Mouse (Mus musculus) hindbrain, embryonic 15.5 days (tissue): ENCODE measurements at regions not wholly inside any gene's neighbourhood (a gene's known extent, or its start where the extent isn't known, plus 50 kb on each side); places are given as distances from the start of the nearest gene placed in this dataset.

Experiments
- ATAC-seq: fragments of 200-750 bp; cut with Nextera tagmentation; 2 replicates; pipeline ENCODE4 v1.8.0; 2017; ENCODE audit warnings: low read depth, moderate number of reproducible peaks, moderate TSS enrichment; ENCODE audit not compliant: low FRiP score
- H3K27ac ChIP-seq: fragments of 300-500 bp; sonication (generic); replicated peaks from 2 replicates; pipeline ENCODE4 v1.5.1; 2015; ENCODE audit warnings: mild to moderate bottlenecking, inconsistent platforms
- H3K27me3 ChIP-seq: fragments of 300-500 bp; sonication (generic); 2 replicates; pipeline ENCODE4 v1.6.1; 2015; ENCODE audit warnings: control low read depth, inconsistent platforms
- H3K36me3 ChIP-seq: fragments of 300-500 bp; sonication (generic); 2 replicates; pipeline ENCODE4 v1.6.1; 2015; ENCODE audit warnings: control low read depth, inconsistent platforms
- H3K4me1 ChIP-seq: fragments of 300-500 bp; sonication (generic); replicated peaks from 2 replicates; pipeline ENCODE4 v1.6.1; 2015; ENCODE audit warnings: control low read depth, inconsistent platforms
- H3K4me2 ChIP-seq: fragments of 300-500 bp; sonication (generic); 2 replicates; pipeline ENCODE4 v1.6.1; 2015; ENCODE audit warnings: moderate library complexity, mild to moderate bottlenecking, inconsistent platforms
- H3K4me3 ChIP-seq: fragments of 300-500 bp; sonication (generic); 2 replicates; pipeline ENCODE4 v1.5.1; 2015; ENCODE audit warnings: mild to moderate bottlenecking, inconsistent platforms
- H3K9ac ChIP-seq: fragments of 300-500 bp; sonication (generic); 2 replicates; pipeline ENCODE4 v1.6.1; 2015; ENCODE audit warnings: inconsistent platforms
- H3K9me3 ChIP-seq: fragments of 300-500 bp; sonication (generic); 2 replicates; pipeline ENCODE4 v1.6.1; 2016; ENCODE audit warnings: control low read depth, inconsistent platforms
- WGBS: fragments of 180-500 bp; shearing (Covaris S2); methylation state at CpG from one replicate; pipeline ENCODE4 v1.1.7; 2015; 5-methylcytosine and 5-hydroxymethylcytosine counted together

DNA sequence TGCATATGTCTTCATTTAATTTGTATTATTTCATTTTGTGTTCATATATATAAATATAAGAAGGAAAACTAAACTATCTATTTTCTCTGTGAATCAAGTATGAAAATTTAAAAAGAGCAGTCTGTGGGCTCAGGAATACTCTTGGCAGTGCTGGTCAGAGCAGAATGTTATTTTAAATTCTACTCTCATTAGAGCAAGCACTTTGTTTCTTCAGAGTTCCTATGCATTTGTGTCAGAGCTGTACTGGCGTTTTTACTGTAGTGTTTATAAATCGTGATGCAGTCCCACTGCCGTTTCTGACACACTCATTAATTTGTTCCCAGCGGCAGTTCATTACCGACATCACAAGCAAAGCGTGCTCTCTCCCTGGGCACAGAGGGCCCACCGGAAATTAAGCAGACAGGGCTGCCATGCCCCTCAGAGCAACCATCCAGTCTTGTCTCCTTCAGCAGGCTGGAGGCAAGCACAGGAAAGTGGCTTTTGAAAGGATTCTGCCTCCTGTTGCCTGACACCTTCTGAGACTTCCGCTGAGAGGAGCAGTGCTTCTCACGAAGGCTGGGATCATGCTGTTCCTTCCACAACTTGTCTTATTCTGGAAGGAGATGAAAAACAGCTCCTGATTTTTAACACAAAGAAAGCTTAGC, 272.8 kb upstream of the Sptlc3 start:
- H3K36me3 ChIP-seq, result no peaks in the 10 kb centered on the region
- 28% methylated on average over 9 of the region's 9 CpGs for WGBS
- peak overlapping the region; percentile 55; the same call in 1 of the 2 replicates for H3K27ac ChIP-seq
- ATAC-seq, result peak; percentile 42
- H3K9ac ChIP-seq, result no peak overlapping the region
- peak overlapping the region; percentile 34 for H3K4me2 ChIP-seq
- H3K9me3 ChIP-seq, result no peaks in the 10 kb centered on the region
- no peak overlapping the region for H3K4me3 ChIP-seq
- H3K27me3 ChIP-seq, result no peaks in the 10 kb centered on the region
- H3K4me1 ChIP-seq, result 0 out of 2 replicates have a peak, but pooled peaks cover 2% of the 10 kb centered on the region

DNA sequence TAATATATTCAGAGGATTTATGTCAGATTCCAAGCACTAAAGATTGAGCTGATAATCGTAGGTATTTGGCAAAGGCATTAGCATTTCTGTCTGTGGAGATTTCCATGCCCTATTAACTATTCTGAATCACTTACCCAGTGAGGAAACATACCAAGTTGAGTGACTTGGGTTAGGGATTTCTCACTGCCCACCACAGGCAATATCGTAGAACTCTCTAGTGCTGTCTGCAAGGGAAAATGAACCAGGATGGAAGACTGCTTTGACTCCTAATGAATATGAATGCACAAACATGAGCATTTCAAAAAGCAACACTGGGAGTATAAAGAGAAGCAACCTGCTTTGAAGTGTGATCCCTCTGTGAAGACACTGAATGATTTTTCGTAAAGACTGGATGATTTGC, 263.3 kb upstream of the Sptlc3 start:
- Histone ChIP-seq H3K4me1 (no peaks in the 10 kb centered on the region), H3K27me3 (no peaks in the 10 kb centered on the region), H3K27ac (no peak overlapping the region), H3K4me3 (no peak overlapping the region), H3K36me3 (no peaks in the 10 kb centered on the region), H3K9me3 (no peaks in the 10 kb centered on the region), H3K9ac (no peak overlapping the region), H3K4me2 (no peak overlapping the region)
- 21% methylated on average over 3 of the region's 3 CpGs for WGBS
- ATAC-seq, result no peak

DNA sequence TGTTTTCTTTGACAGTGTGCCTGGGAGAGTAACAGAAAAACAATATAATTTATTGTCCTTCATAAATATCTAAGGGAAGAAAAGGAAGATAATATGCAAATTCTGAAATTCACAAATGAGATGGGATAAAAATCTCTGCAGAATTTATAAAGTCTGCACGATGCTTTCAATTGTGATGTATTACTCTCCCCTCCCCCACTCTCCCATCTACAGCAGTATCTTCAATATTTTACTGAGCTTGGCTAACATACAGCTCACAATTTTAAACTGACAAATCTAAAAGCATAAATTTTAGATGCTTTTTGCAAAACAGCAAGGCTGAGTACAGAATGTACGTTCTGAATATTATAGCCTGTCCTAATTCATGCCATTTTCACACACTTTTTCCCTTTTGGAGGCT, 243.6 kb upstream of the Sptlc3 start:
- H3K27ac ChIP-seq, result no peak overlapping the region
- no peaks in the 10 kb centered on the region for H3K9me3 ChIP-seq
- no peak overlapping the region for H3K4me3 ChIP-seq
- no peaks in the 10 kb centered on the region for H3K36me3 ChIP-seq
- 67% methylated on average over 2 of the region's 2 CpGs for WGBS
- H3K9ac ChIP-seq, result no peak overlapping the region
- no peaks in the 10 kb centered on the region for H3K27me3 ChIP-seq
- no peak overlapping the region for H3K4me2 ChIP-seq
- H3K4me1 ChIP-seq, result no peaks in the 10 kb centered on the region
- no peak for ATAC-seq

DNA sequence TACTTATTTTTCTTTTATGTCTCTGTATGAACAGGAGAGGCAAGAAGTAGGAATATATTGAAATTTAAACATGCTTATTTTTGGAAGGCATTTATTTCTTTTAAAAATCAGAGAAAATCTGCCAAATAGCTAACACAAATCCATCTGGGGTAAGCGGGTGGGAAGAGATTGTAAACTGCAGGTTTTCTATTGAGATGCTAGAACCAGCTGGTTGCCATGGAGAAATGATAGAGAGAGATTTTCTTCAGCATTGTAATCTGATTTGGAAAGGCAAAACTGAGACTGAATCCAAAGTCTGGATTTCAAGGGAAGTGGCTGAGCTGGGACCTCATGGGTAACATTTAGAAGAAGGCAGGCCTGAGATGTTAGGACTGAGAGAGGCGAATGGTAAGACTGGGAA, 226.6 kb upstream of the Sptlc3 start:
- Histone ChIP-seq H3K4me1 (no peaks in the 10 kb centered on the region), H3K36me3 (no peaks in the 10 kb centered on the region), H3K27me3 (no peaks in the 10 kb centered on the region), H3K27ac (no peak overlapping the region), H3K4me2 (no peak overlapping the region), H3K9me3 (no peaks in the 10 kb centered on the region), H3K4me3 (no peak overlapping the region), H3K9ac (no peak overlapping the region)
- ATAC-seq, result no peak
- 76% methylated on average over 2 of the region's 2 CpGs for WGBS

DNA sequence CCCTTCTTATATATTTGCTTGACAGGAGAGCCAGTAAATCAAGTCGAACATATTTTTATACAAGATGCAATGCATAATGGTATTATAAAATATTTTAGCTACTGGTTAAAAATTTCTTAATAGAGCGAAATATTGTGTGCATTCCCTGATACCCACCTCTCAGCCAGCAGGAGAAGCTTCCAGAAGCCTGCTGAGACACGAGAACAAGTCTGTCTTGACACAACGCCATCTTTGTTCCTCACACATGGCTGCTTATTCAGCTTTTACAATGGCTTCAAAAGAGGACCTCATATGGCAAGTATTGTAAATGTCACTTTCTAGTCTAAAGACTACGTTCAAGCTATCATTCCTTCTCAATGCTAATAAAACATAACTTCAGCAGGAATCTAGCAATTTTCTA, 217.1 kb upstream of the Sptlc3 start:
- no peak for ATAC-seq
- H3K4me2 ChIP-seq, result no peak overlapping the region
- H3K9me3 ChIP-seq, result no peaks in the 10 kb centered on the region
- H3K9ac ChIP-seq, result no peak overlapping the region
- no peaks in the 10 kb centered on the region for H3K27me3 ChIP-seq
- H3K36me3 ChIP-seq, result no peaks in the 10 kb centered on the region
- 66% methylated on average over 5 of the region's 5 CpGs for WGBS
- H3K4me3 ChIP-seq, result no peak overlapping the region
- no peaks in the 10 kb centered on the region for H3K4me1 ChIP-seq
- H3K27ac ChIP-seq, result no peak overlapping the region

DNA sequence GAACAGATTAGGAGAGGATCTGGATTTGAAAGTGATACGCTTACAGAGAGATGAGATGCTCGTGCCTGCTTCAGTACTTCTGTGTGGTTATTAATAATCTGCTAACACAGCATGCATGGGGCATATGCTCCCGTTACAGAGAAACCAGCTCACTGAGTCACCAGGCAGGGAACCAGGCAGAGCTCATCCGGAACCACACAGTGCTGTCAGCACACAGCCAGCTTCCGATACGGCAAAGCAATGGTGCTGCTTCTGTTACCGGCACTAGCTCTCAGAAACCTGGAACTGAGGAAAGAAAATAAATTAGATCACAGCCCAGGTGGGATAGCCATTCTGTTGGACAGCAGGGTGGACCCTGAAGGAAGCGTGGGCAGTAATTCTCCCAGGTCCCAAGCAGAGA, 216.1 kb upstream of the Sptlc3 start:
- ATAC-seq, result no peak
- H3K9me3 ChIP-seq, result no peaks in the 10 kb centered on the region
- H3K4me2 ChIP-seq, result no peak overlapping the region
- no peak overlapping the region for H3K27ac ChIP-seq
- H3K36me3 ChIP-seq, result no peaks in the 10 kb centered on the region
- no peaks in the 10 kb centered on the region for H3K27me3 ChIP-seq
- no peaks in the 10 kb centered on the region for H3K4me1 ChIP-seq
- H3K4me3 ChIP-seq, result no peak overlapping the region
- WGBS, result 83% methylated on average over 8 of the region's 8 CpGs
- H3K9ac ChIP-seq, result no peak overlapping the region

DNA sequence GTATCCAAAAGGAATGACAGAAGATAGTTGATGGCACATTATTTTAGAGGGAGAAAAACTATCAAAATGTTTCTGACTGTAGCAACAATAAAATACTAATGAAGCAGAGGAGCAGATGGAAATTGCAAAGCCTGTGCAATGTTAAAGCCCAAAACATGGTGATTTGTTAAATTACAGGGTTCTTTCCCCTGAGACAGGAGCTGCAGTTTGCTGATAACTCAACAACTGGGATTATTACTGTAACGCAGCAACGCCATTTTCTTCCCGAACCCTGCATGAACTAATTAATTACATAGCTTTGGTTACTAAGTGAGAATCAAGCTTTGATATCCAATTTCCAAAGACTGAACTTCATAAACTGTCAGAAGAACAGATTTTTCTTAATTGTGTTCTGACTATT, 212.7 kb upstream of the Sptlc3 start:
- H3K9me3 ChIP-seq, result no peaks in the 10 kb centered on the region
- no peak overlapping the region for H3K4me3 ChIP-seq
- H3K27ac ChIP-seq, result no peak overlapping the region
- H3K36me3 ChIP-seq, result no peaks in the 10 kb centered on the region
- H3K9ac ChIP-seq, result no peak overlapping the region
- no peak for ATAC-seq
- H3K4me2 ChIP-seq, result no peak overlapping the region
- 0 out of 2 replicates have a peak, but pooled peaks cover 6% of the 10 kb centered on the region for H3K4me1 ChIP-seq
- H3K27me3 ChIP-seq, result no peaks in the 10 kb centered on the region
- whole genome bisulfite sequencing, result 40% methylated on average over 3 of the region's 3 CpGs

DNA sequence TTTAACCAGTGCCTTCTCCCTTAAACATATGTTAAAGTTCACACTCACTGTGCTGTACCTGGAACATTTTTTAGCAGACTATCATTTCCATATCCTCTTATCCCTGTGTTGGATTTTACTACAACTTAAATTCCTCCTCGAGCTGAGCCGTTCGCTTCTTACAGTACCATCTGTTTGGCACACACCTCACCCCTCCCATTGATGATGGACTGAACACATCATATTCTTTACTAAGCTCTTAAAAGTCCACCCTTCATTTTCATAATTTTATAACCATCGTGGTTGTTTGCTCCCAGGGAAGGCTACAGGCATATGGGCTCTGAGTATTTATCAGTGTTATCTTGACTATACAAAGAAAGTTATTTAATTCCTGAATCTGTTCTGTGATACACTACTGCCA, 209.4 kb upstream of the Sptlc3 start:
- Histone ChIP-seq H3K4me2 (no peak overlapping the region), H3K27me3 (no peaks in the 10 kb centered on the region), H3K9me3 (no peaks in the 10 kb centered on the region), H3K27ac (no peak overlapping the region), H3K9ac (no peak overlapping the region), H3K4me3 (no peak overlapping the region), H3K4me1 (0 out of 2 replicates have a peak, but pooled peaks cover 6% of the 10 kb centered on the region), H3K36me3 (no peaks in the 10 kb centered on the region)
- 82% methylated on average over 4 of the region's 4 CpGs for WGBS
- no peak for ATAC-seq

DNA sequence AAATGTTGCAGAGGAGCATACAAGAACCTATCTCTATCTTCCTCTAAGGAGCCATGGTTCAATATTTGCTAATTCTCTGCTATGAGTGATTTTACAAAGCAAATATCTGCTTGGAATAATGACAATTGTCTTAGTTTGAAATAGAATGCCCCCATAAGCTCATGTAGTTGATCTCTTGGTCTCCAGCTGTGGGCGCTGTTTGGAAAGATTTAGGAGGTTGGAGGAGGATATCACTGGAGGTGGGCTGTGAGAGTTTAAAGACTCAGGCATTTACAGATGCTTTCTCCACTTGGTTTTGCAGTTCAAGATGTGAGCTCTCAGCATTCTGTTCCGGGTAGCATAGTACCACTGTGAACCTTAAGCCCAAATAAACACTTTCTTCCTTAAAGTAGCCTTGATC, 207.3 kb upstream of the Sptlc3 start:
- H3K27ac ChIP-seq, result no peak overlapping the region
- H3K36me3 ChIP-seq, result no peaks in the 10 kb centered on the region
- H3K27me3 ChIP-seq, result no peaks in the 10 kb centered on the region
- ATAC-seq, result no peak
- H3K4me2 ChIP-seq, result no peak overlapping the region
- no peak overlapping the region for H3K4me3 ChIP-seq
- 0 out of 2 replicates have a peak, but pooled peaks cover 6% of the 10 kb centered on the region for H3K4me1 ChIP-seq
- H3K9ac ChIP-seq, result no peak overlapping the region
- no peaks in the 10 kb centered on the region for H3K9me3 ChIP-seq
- WGBS, result 65% methylated on average over 2 of the region's 2 CpGs

DNA sequence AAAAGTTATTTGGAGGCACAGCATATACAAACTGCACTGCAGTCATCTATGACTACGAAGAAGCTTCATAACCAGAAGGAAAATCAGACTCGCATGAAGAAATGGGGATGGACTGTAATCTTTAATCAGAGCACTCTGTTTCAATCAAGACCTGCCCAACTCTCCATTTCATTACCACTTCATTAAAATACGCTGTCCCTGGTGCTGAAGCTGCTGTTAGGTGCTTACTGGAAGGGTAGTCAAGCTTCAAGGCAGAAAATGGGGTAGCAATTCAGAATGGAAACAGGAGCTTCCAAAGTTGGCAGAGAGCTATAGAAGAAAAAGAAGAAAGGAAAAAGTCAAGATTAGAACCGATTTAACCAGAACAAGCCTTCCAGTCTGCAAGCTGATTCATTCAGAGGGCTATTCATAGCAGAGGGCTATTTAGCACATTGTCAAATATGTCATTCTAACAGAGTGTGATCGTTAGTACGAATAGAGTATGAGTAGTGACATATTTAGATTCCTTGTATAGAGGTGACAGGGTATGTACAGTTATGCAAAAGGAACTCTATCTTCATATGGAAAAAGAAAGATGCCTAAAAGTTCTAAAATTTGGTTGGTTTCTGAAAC, 195.1 kb upstream of the Sptlc3 start:
- Histone ChIP-seq H3K9me3 (no peaks in the 10 kb centered on the region), H3K4me1 (no peaks in the 10 kb centered on the region), H3K27me3 (no peaks in the 10 kb centered on the region), H3K4me3 (no peak overlapping the region), H3K9ac (no peak overlapping the region), H3K4me2 (no peak overlapping the region), H3K27ac (no peak overlapping the region), H3K36me3 (no peaks in the 10 kb centered on the region)
- 60% methylated on average over 6 of the region's 6 CpGs for WGBS
- ATAC-seq, result no peak

DNA sequence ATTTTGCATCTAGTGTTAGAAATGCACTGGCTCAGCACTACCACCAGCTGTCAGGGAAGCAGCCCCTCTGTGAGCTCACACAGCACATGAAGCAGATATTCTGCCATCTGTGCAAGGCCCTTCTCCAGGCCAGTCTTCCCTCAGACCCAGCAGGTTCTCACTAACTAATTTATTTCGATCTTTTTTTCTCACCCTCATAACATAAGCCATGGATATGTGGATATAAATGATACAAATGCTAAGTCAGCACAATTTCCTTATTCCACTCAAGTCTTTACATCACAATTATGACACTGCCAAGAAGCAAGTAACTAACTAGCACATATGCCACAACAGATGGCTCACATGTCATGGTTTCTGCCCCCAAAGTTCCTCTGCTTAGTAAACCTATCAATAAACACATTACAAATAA, 182.3 kb upstream of the Sptlc3 start:
- H3K4me1 ChIP-seq, result no peaks in the 10 kb centered on the region
- no peaks in the 10 kb centered on the region for H3K9me3 ChIP-seq
- no peaks in the 10 kb centered on the region for H3K36me3 ChIP-seq
- H3K4me3 ChIP-seq, result no peak overlapping the region
- no peak overlapping the region for H3K9ac ChIP-seq
- H3K4me2 ChIP-seq, result no peak overlapping the region
- ATAC-seq, result peak; percentile 93
- 65% methylated on average over 1 of the region's 1 CpGs for WGBS
- H3K27ac ChIP-seq, result no peak overlapping the region
- no peaks in the 10 kb centered on the region for H3K27me3 ChIP-seq

DNA sequence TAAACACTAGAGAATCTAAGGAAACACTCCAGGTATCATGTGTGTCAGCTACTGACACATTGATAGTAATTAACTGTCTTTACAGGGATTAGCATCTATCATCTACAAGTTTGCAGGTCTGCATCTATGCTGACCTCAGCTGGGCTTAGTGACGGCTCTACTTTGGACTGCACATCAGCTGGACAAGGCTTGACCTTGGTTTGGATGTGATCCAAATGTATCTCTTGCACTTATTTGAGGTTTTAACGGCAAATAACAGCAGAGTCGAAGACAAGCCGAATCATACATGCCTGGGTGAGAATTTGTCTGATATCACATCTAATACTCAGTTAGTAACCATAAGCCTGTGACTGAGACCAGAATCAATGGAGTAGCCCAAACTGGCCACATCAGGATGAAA, 181.7 kb upstream of the Sptlc3 start:
- ATAC-seq, result no peak
- H3K9ac ChIP-seq, result no peak overlapping the region
- no peaks in the 10 kb centered on the region for H3K9me3 ChIP-seq
- peak overlapping the region; percentile 72; the same call in 1 of the 2 replicates for H3K27ac ChIP-seq
- H3K36me3 ChIP-seq, result no peaks in the 10 kb centered on the region
- no peak overlapping the region for H3K4me3 ChIP-seq
- 66% methylated on average over 4 of the region's 4 CpGs for WGBS
- no peaks in the 10 kb centered on the region for H3K4me1 ChIP-seq
- H3K27me3 ChIP-seq, result no peaks in the 10 kb centered on the region
- no peak overlapping the region for H3K4me2 ChIP-seq

DNA sequence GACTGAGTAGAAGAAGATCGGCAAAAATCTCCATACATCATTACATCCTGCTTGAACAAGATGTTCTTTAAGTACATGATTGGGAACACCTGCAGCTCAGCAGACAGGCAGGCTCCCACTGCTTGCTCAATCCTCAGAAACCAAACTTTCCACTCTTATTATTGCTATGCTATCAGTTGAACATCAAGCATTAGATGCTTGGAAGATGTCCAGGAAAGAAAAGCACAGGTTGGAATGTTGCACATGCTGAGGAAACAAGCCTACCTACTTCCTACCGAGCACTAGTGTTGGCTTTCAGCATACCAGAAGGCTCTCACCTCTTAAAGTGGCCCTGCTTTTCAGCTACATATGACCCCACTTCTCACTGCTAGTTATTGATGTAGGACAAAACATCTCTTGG, 171.2 kb upstream of the Sptlc3 start:
- no peak overlapping the region for H3K9ac ChIP-seq
- H3K27ac ChIP-seq, result no peak overlapping the region
- no peak overlapping the region for H3K4me2 ChIP-seq
- no peak overlapping the region for H3K4me3 ChIP-seq
- H3K36me3 ChIP-seq, result no peaks in the 10 kb centered on the region
- WGBS, result 78% methylated on average over 2 of the region's 2 CpGs
- H3K9me3 ChIP-seq, result no peaks in the 10 kb centered on the region
- no peaks in the 10 kb centered on the region for H3K27me3 ChIP-seq
- ATAC-seq, result no peak
- H3K4me1 ChIP-seq, result no peaks in the 10 kb centered on the region
